Mouse (Mus musculus) stomach, postnatal 0 days (tissue): ENCODE results near the gene Dhrs7b. TPM values are rescaled to one million over a fixed set of nuclear protein-coding genes. Genes with fewer than 3 reads are reported as not detected.
"Not testable (repeated sequence)": the region's sequence is repeated elsewhere in the genome, so short reads cannot be mapped to it uniquely, and the experiment has no call there.

Experiments
- ATAC-seq: fragments of 200-750 bp; cut with Nextera tagmentation; 2 replicates; pipeline ENCODE4 v1.8.0; 2017; ENCODE audit not compliant: low FRiP score, low TSS enrichment
- DNase-seq: peaks from one replicate; pipeline ENCODE4 v3.0.0-alpha.2; 2016; ENCODE audit warnings: low spot score
- H3K27ac ChIP-seq: fragments of 300-500 bp; sonication (generic); replicated peaks from 2 replicates; pipeline ENCODE4 v1.5.1; 2014; ENCODE audit warnings: mild to moderate bottlenecking, control low read depth
- H3K27me3 ChIP-seq: fragments of 300-500 bp; sonication (generic); 2 replicates; pipeline ENCODE4 v1.6.1; 2014; ENCODE audit warnings: low read length; ENCODE audit not compliant: control insufficient read depth, insufficient read depth
- H3K36me3 ChIP-seq: fragments of 300-500 bp; sonication (generic); 2 replicates; pipeline ENCODE4 v1.6.1; 2014; ENCODE audit warnings: low read length, mixed read lengths; ENCODE audit not compliant: control insufficient read depth, insufficient read depth
- H3K4me1 ChIP-seq: fragments of 300-500 bp; sonication (generic); replicated peaks from 2 replicates; pipeline ENCODE4 v1.6.1; 2014; ENCODE audit warnings: antibody characterized with exemption; ENCODE audit not compliant: control insufficient read depth, insufficient read depth
- H3K4me2 ChIP-seq: fragments of 300-500 bp; sonication (generic); replicated peaks from 2 replicates; pipeline ENCODE4 v1.6.1; 2014; ENCODE audit warnings: low read depth, mild to moderate bottlenecking, control low read depth, moderate library complexity
- H3K4me3 ChIP-seq: fragments of 300-500 bp; sonication (generic); 2 replicates; pipeline ENCODE4 v1.5.1; 2014; ENCODE audit warnings: low read depth, low read length, control low read depth
- H3K9ac ChIP-seq: fragments of 300-500 bp; sonication (generic); 2 replicates; pipeline ENCODE4 v1.6.1; 2014; ENCODE audit warnings: mild to moderate bottlenecking, low read length, control low read depth, mixed read lengths
- H3K9me3 ChIP-seq: fragments of 300-500 bp; sonication (generic); 2 replicates; pipeline ENCODE4 v1.6.1; 2016; ENCODE audit warnings: low read length; ENCODE audit not compliant: control insufficient read depth
- CTCF ChIP-seq: IDR thresholded peaks from 2 replicates; pipeline ENCODE4 v1.5.1; 2016; ENCODE audit warnings: antibody characterized with exemption, low read depth, mild to moderate bottlenecking, moderate library complexity
- EP300 ChIP-seq: optimal IDR thresholded peaks from 2 replicates; pipeline ENCODE3; 2016; ENCODE audit warnings: antibody characterized with exemption
- WGBS: fragments of 180-500 bp; shearing (Covaris S2); extraction: QIAGEN DNeasy Blood & Tissue Kit; methylation state at CpG from one replicate; pipeline ENCODE4 v1.1.7; 2014; 5-methylcytosine and 5-hydroxymethylcytosine counted together
- polyA plus RNA-seq: library from polyadenylated mRNA; unstranded; fragments of >200 nt; fragmentation: Nextera tagmentation; extraction: Ambion mirVana; gene quantifications from 2 replicates; pipeline ENCODE4 v1.2.1, GENCODE M21; 2015

Dhrs7b gene
- polyA plus RNA-seq, 1 experiment from 2014 or later: 28.0 TPM

DNA sequence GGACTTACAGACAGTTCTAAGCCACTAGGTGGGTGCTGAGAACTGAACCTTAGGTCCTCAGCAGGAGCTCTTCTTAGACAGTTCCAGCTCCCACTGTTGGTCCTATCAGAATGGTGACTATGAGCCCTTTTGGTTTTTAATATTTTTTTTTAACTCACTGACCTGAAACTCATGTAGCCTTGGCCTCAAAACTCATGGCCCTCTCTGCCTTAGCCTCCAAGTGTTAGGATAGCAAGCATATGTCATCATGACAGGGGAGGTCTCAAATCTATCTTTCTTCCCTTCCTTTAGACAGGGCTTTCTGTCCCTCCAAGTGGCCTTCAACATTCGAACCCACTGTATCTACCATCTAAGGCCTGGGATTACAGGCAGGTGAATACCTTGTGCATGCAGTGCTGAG, 29.5 kb upstream of the Dhrs7b start:
- Histone ChIP-seq H3K36me3 (no peaks in the 10 kb centered on the region), H3K4me3 (no peak overlapping the region), H3K4me2 (no peak overlapping the region), H3K9me3 (no peaks in the 10 kb centered on the region), H3K27me3 (no peaks in the 10 kb centered on the region), H3K27ac (no peak overlapping the region), H3K9ac (no peak overlapping the region), H3K4me1 (no peaks in the 10 kb centered on the region)
- WGBS: 94% methylated on average over 1 of the region's 1 CpGs
- DNase-seq (no peak), ATAC-seq (no peak)
- TF ChIP-seq CTCF (no peak), EP300 (no peak)

DNA sequence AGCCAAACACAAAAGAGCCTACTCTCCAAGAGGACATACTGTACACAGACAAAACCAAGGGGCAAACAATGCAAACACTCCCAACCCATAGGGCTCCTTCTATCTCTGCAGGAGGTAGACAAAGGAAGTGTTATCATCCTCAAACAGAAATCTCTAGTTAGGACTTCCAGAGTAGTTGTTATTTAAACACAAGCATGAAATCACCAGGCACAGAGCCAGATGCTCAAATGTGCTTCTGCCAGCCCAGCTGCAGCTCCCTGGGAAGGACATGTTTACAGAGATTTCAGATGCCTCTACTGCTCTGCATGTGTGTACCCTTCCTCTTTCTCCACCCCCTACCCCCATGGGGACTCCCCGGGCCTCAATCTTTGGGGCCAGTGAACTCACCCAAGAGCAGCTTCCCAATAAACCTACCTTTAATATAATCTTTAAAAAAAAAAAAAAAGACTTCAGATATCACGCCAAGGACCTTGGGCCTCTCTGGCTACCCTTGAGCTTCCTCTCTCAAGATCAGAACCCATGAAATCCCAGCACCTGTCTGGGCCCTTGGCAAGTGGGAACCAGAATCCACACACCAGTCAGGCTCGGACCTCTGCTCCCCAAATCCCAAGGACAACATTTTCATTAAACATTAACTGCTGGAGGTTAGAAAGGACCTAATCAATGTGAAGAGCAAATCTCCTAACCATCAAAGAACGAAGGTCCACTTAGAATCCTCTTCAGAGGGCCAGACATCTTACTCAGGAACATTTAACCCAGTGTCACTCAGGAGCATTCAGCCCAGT, 22.0 kb upstream of the Dhrs7b start:
- H3K36me3 ChIP-seq: no peaks in the 10 kb centered on the region
- H3K4me1 ChIP-seq: peaks cover 3% of the 10 kb centered on the region
- DNase-seq (peak; percentile 48), ATAC-seq (no peak)
- H3K4me2 ChIP-seq: 0 out of 2 replicates have a peak overlapping the region, but pooled peaks have one; percentile 12
- WGBS: 35% methylated on average over 4 of the region's 4 CpGs
- no peaks in the 10 kb centered on the region for H3K27me3 ChIP-seq
- H3K9ac ChIP-seq: no peak overlapping the region
- 0 out of 2 replicates have a peak overlapping the region, but pooled peaks have one; percentile 5 for H3K27ac ChIP-seq
- no peaks in the 10 kb centered on the region for H3K9me3 ChIP-seq
- H3K4me3 ChIP-seq: no peak overlapping the region
- TF ChIP-seq EP300: no peak
- no peak for TF ChIP-seq CTCF

DNA sequence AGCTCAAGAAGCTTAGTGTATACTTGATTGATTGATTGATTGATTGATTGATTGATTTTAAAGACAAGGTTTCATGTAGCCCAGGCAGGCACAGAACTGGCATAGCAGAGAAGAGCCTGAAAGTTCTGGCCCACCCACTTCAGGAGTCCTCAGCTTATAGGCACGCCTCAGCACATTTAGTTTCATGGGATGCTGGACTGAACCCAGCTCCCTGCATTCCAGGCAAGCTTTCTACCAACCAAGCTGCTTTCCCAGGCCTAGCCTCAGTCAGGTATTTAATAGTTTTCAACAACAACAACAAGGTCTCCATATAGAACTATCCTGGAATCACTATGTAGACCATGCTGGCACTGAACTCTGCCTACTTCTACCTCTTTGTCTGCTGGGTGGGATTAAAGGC, 20.9 kb upstream of the Dhrs7b start:
- Histone ChIP-seq H3K27ac (no peak overlapping the region), H3K4me1 (peaks cover 3% of the 10 kb centered on the region), H3K9me3 (no peaks in the 10 kb centered on the region), H3K9ac (no peak overlapping the region), H3K27me3 (no peaks in the 10 kb centered on the region), H3K4me3 (no peak overlapping the region), H3K36me3 (no peaks in the 10 kb centered on the region), H3K4me2 (peak overlapping the region; percentile 69; the same call in 1 of the 2 replicates)
- TF ChIP-seq EP300 (no peak), CTCF (no peak)
- ATAC-seq (no peak), DNase-seq (no peak)
- WGBS: 50% methylated on average over 1 of the region's 1 CpGs

DNA sequence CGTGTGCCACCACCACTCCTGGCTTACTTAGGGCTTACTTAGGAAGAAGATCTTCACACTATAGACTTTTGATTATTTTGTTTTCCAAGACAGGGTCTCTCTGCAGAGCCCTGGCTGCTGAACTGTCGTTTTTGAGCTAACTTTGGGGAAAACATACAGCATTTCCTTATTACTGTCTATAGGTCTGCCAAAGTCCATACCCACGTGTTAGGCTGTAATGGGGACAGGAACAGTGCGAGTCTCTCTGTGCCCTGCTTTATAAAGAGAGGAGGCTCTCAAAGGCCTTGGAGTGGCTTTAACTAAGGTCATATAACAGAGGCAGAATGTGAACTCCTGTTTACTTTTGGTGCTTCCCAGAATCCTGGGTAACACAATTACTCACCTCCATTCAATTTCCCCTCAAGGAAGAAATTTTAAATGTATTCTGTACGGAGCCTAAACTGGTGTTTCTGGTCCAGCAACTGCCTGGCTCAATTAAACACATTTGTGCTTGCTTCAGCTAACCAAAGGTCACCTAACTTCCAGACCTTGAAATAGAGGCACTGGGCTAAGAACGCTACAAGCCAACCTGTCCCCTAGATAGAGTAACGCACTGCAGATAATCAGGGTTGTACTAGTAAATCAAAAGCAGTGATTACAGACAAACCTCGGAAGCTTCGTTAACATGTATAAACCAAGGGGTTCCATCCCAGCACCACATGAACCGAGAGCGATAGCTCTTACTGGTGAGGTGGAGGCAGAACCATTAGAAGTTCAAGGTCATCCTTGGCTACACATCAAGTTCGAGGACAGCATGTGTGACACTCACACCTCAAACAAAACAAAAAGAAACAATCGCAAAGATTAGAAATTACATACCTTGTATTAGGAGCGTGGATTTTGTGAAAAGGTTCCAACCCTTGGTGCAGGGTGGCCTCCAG, 20.1 kb upstream of the Dhrs7b start:
- TF ChIP-seq EP300 (no peak), CTCF (no peak)
- Histone ChIP-seq H3K9ac (peak overlapping the region; percentile 52), H3K4me1 (peaks cover 3% of the 10 kb centered on the region), H3K4me2 (peak overlapping the region; percentile 69), H3K27me3 (no peaks in the 10 kb centered on the region), H3K36me3 (no peaks in the 10 kb centered on the region), H3K9me3 (no peaks in the 10 kb centered on the region), H3K27ac (peak overlapping the region; percentile 63), H3K4me3 (peak overlapping the region; percentile 39)
- ATAC-seq: no peak
- peak; percentile 45 for DNase-seq
- WGBS: 14% methylated on average over 14 of the region's 14 CpGs

DNA sequence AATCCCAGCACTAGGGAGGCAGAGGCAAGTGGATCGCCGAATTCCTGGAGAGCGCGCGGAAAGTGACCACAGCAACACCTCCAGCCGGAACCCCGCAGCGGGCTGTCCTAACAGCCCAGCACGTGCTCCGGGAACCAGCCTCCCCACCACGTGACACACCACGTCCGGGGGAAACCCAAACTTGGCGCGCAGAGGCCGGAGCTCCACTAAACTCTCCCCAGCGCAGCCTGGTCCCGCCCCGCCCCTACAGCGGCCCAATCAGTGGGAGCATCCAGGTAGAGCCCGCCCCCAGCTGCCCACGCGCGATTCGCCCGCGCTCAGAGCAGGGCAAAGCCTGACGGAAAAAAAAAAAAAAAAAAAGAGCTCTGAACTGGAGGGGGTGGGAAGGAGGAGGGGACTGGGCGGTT, 19.4 kb upstream of the Dhrs7b start:
- DNase-seq: peak; percentile 98
- H3K4me2 ChIP-seq: peak overlapping the region; percentile 69
- H3K27me3 ChIP-seq: no peaks in the 10 kb centered on the region
- TF ChIP-seq CTCF (no peak), EP300 (no peak)
- H3K36me3 ChIP-seq: no peaks in the 10 kb centered on the region
- H3K27ac ChIP-seq: 0 out of 2 replicates have a peak overlapping the region, but pooled peaks have one; percentile 63
- H3K4me1 ChIP-seq: peaks cover 3% of the 10 kb centered on the region
- H3K9ac ChIP-seq: peak overlapping the region; percentile 52
- H3K9me3 ChIP-seq: no peaks in the 10 kb centered on the region
- peak; percentile 99 for ATAC-seq
- H3K4me3 ChIP-seq: peak overlapping the region; percentile 39
- under 1% methylated on average over 29 of the region's 29 CpGs for WGBS

DNA sequence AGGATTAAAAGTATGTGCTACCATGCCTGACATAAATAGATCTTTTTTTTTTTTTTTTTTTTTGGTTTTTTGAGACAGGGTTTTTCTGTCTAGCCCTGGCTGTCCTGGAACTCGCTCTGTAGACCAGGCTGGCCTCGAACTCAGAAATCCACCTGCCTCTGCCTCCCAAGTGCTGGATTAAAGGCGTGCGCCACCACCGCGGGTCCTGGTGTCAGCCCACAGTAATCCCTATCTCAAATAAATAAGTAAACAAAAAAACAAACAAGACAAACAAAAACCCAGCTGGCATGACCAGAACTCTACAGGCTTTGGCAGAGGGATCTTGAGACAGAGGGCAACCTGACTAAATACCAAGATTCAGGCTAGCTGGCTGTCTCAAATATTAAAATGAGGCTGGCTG, 18.8 kb upstream of the Dhrs7b start, which contains the start of gene Shmt1:
Gene Shmt1 (minus strand): TSS at position 101 of the 400 bp plus-strand sequence.
- DNase-seq, H3K27me3 ChIP-seq, ATAC-seq, H3K36me3 ChIP-seq, H3K9me3 ChIP-seq, H3K4me1 ChIP-seq: not testable (repeated sequence)
- Histone ChIP-seq H3K4me3 (peak within 1 kb of the TSS; percentile 39), H3K27ac (peak within 1 kb of the TSS; percentile 63), H3K9ac (peak within 1 kb of the TSS; percentile 52), H3K4me2 (peak within 1 kb of the TSS; percentile 69)
- WGBS: 19% methylated on average over 6 of the region's 6 CpGs
